Mouse (Mus musculus) neural tube, embryonic 12.5 days (tissue): ENCODE results near the gene Hoxb2. TPM values are rescaled to one million over a fixed set of nuclear protein-coding genes. Genes with fewer than 3 reads are reported as not detected.

Experiments used
- ATAC-seq: fragments of 200-750 bp; cut with Nextera tagmentation; 2 replicates; pipeline ENCODE4 v1.8.0; 2017; ENCODE audit warnings: low read depth, mild to moderate bottlenecking, moderate TSS enrichment, moderate library complexity; ENCODE audit not compliant: low FRiP score
- H3K27ac ChIP-seq: fragments of 300-500 bp; sonication (generic); 2 replicates; pipeline ENCODE4 v1.5.1; 2016
- H3K27me3 ChIP-seq: fragments of 300-500 bp; sonication (generic); replicated peaks from 2 replicates; pipeline ENCODE4 v1.6.1; 2016; ENCODE audit warnings: mild to moderate bottlenecking
- H3K36me3 ChIP-seq: fragments of 300-500 bp; sonication (generic); 2 replicates; pipeline ENCODE4 v1.6.1; 2016; ENCODE audit warnings: mild to moderate bottlenecking
- H3K4me1 ChIP-seq: fragments of 300-500 bp; sonication (generic); 2 replicates; pipeline ENCODE4 v1.6.1; 2016
- H3K4me2 ChIP-seq: fragments of 300-500 bp; sonication (generic); replicated peaks from 2 replicates; pipeline ENCODE4 v1.6.1; 2016; ENCODE audit warnings: mild to moderate bottlenecking
- H3K4me3 ChIP-seq: fragments of 300-500 bp; sonication (generic); 2 replicates; pipeline ENCODE4 v1.5.1; 2016
- H3K9ac ChIP-seq: fragments of 300-500 bp; sonication (generic); 2 replicates; pipeline ENCODE4 v1.6.1; 2016; ENCODE audit warnings: mild to moderate bottlenecking
- H3K9me3 ChIP-seq: fragments of 300-500 bp; sonication (generic); 2 replicates; pipeline ENCODE4 v1.6.1; 2016; ENCODE audit warnings: mild to moderate bottlenecking
- WGBS: fragments of 180-500 bp; shearing (Covaris S2); methylation state at CpG from one replicate; pipeline ENCODE4 v1.1.7; 2016; 5-methylcytosine and 5-hydroxymethylcytosine counted together
- polyA plus RNA-seq: library from polyadenylated mRNA; unstranded; fragments of >200 nt; fragmentation: Nextera tagmentation; extraction: Ambion mirVana; gene quantifications from 2 replicates; pipeline ENCODE4 v1.2.1, GENCODE M21; 2016

The Hoxb2 gene
- polyA plus RNA-seq, 1 experiment from 2014 or later = 109 TPM

DNA sequence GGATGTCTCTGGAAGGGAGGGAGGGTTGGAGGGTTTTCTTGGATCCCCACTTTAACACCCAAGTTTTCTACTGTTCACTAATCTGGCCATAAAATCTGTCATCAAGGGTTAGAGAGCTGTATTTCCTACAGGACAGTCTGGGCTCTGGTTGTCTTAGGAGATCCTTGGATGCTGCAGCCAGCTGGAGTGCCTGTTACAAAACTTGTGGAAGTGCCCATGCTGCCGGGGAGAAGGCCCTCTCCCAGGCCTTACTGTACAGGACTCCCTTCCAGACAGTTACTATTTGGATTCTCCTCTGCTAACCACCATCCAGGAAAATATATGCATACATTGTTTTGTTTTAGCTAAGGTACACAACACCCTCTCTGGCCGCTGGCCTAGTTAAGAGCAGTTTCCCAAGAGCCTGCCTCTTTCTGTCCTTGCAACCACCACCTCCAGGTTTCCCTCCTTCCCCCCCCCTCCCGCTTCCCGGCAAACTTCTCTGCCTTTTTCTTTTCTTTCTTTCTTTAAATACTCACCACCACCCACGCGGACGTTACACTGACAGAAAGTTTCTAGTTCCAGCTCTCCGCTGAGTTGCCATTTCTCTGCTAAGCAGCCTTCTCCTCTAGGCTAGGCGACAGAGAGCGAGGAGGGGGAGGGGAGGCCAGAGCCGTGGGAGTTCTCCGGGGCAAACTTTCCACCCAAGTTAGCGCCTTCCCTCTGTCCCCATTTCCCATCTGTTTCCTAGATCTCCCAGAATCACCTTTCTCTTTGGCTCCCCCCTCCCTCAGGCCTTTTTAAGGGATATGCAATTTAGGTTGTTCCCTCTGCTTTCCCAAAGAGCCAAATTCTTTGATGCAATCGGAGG is 609 bp upstream of the Hoxb2 start:
- Histone ChIP-seq H3K9ac (peak overlapping the region; percentile 100), H3K36me3 (peaks cover 27% of the 10 kb centered on the region), H3K27me3 (no peaks in the 10 kb centered on the region), H3K27ac (peak overlapping the region; percentile 92), H3K4me2 (peak overlapping the region; percentile 61), H3K9me3 (no peaks in the 10 kb centered on the region), H3K4me1 (peaks cover 59% of the 10 kb centered on the region), H3K4me3 (peak overlapping the region; percentile 29)
- 2% methylated on average over 14 of the region's 14 CpGs for WGBS
- no peak for ATAC-seq

DNA sequence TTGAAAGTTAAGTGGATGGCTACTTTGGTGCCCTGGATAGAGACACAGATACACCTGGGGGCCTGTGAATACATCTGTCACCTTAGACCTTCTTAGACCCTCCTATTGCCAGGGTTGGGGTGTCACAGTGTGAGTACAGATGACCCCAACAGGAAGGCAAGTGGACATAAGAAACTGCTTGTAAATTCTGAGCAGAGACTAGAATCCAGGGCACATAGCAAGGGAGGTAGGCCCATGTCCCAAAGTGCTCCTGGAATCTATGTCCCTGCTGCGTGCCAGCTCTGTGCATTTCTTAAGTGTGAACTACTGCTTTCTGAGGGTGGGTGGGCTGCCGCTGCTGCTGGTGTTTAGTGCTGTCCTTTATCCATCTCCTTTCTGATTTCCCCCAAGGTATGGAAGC is 466 bp downstream of the Hoxb2 start:
- Histone ChIP-seq H3K27me3 (no peaks in the 10 kb centered on the region), H3K4me3 (peak overlapping the region; percentile 99; the same call in 1 of the 2 replicates), H3K9ac (peak overlapping the region; percentile 100), H3K27ac (peak overlapping the region; percentile 96), H3K36me3 (peaks cover 17% of the 10 kb centered on the region), H3K4me2 (peak overlapping the region; percentile 93), H3K9me3 (no peaks in the 10 kb centered on the region), H3K4me1 (peaks cover 50% of the 10 kb centered on the region)
- no peak for ATAC-seq
- 2% methylated on average over 2 of the region's 2 CpGs for WGBS

DNA sequence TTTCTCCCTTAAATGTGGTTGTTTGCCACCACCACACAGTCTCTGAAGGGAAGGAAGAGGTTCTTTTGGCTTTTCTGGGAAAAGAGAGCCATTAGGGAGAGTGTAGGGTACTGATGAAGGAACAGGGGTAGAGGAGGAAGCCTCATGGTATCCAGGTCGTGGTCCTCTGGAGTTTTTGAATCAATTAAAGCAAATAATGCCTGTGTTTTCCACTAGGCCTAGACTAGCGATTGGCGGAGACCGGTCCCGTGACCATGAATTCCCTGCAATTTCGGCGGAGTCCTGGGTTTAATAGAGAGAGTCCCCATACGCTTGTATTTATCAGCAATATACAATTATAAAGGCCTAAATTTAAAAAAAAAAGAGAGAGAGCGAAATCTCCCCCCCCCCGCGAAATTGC is 987 bp downstream of the Hoxb2 start:
- peak overlapping the region; percentile 96 for H3K27ac ChIP-seq
- ATAC-seq = no peak
- 2% methylated on average over 11 of the region's 11 CpGs for WGBS
- peak overlapping the region; percentile 99 for H3K4me3 ChIP-seq
- H3K4me2 ChIP-seq = peak overlapping the region; percentile 93
- no peaks in the 10 kb centered on the region for H3K27me3 ChIP-seq
- peaks cover 12% of the 10 kb centered on the region for H3K36me3 ChIP-seq
- H3K9ac ChIP-seq = peak overlapping the region; percentile 100
- H3K9me3 ChIP-seq = no peaks in the 10 kb centered on the region
- peaks cover 50% of the 10 kb centered on the region for H3K4me1 ChIP-seq

DNA sequence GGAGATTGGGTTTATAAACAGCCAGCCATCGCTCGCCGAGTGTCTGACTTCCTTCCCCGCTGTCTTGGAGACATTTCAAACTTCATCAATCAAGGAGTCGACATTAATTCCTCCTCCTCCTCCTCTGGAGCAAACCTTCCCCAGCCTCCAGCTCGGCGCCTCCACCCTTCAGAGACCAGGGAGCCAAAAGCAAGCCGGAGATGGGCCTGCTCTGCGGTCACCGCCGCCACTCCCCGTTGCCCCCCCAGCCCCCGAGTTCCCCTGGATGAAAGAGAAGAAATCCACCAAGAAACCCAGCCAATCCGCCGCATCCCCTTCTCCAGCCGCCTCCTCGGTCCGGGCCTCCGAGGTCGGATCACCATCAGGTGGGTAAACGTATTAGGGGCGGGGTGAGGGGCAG is 1.5 kb downstream of the Hoxb2 start:
- Histone ChIP-seq H3K4me2 (peak overlapping the region; percentile 93), H3K9ac (peak overlapping the region; percentile 100), H3K36me3 (peaks cover 9% of the 10 kb centered on the region), H3K27me3 (no peaks in the 10 kb centered on the region), H3K9me3 (no peaks in the 10 kb centered on the region), H3K4me3 (peak overlapping the region; percentile 99), H3K4me1 (peaks cover 47% of the 10 kb centered on the region), H3K27ac (peak overlapping the region; percentile 96)
- 3% methylated on average over 22 of the region's 22 CpGs for WGBS
- ATAC-seq = no peak; the same call in 1 of the 2 replicates

DNA sequence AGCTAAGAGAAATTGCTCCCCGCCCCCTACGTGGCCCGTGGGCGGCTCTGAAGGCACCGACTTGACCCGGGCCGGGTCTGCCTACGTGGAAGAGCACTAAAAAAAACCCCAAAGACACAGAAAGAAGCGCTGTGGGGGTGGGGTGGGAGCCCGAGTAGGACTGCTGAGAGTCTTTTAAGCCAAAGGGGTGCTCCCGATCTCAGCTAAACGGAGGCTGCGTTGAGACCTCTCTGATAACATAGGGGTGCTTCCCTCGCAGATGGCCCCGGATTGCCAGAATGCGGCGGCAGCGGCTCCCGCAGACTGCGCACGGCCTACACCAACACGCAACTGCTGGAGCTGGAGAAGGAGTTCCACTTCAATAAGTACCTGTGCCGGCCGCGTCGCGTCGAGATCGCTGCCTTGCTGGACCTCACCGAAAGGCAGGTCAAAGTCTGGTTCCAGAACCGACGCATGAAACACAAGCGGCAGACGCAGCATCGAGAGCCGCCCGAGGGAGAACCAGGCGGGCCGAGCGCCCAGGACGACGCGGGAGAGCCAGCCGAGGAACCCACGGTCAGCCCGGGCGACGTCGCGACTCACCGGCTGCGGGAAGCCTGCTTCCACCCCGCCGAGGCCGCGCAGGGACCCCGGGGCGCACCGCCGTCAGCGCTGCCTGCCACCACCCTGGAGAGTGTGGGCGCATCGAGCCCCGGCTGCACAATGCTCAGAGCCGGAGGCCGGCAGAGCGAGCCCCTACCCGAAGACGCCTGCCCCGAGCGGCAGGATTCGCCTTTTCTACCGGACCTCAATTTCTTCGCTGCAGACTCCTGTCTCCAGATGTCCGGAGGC is 2.6 kb downstream of the Hoxb2 start:
- Histone ChIP-seq H3K9ac (peak overlapping the region; percentile 100), H3K27me3 (no peaks in the 10 kb centered on the region), H3K9me3 (no peaks in the 10 kb centered on the region), H3K4me2 (peak overlapping the region; percentile 93), H3K36me3 (peaks cover 9% of the 10 kb centered on the region), H3K4me1 (peaks cover 41% of the 10 kb centered on the region), H3K4me3 (peak overlapping the region; percentile 99), H3K27ac (peak overlapping the region; percentile 96)
- ATAC-seq = no peak
- under 1% methylated on average over 75 of the region's 75 CpGs for WGBS

DNA sequence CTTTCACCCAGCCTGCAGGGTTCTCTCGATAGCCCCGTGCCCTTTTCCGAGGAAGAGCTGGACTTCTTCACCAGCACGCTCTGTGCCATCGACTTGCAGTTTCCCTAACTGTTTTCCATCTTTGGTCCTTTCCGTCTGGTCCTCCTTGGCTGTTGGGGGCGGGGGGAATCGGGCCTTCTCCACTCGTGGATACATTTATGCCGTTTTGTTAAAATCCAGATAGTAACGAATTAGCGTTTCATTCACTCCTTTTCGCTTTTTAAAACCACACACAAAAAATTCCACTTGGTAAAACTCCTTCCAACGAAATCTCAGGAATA is 3.2 kb downstream of the Hoxb2 start:
- no peak for ATAC-seq
- Histone ChIP-seq H3K9me3 (no peaks in the 10 kb centered on the region), H3K9ac (peak overlapping the region; percentile 100), H3K4me2 (peak overlapping the region; percentile 93), H3K27ac (peak overlapping the region; percentile 96), H3K27me3 (no peaks in the 10 kb centered on the region), H3K4me1 (peaks cover 35% of the 10 kb centered on the region), H3K4me3 (peak overlapping the region; percentile 99), H3K36me3 (peaks cover 9% of the 10 kb centered on the region)
- under 1% methylated on average over 14 of the region's 14 CpGs for WGBS

DNA sequence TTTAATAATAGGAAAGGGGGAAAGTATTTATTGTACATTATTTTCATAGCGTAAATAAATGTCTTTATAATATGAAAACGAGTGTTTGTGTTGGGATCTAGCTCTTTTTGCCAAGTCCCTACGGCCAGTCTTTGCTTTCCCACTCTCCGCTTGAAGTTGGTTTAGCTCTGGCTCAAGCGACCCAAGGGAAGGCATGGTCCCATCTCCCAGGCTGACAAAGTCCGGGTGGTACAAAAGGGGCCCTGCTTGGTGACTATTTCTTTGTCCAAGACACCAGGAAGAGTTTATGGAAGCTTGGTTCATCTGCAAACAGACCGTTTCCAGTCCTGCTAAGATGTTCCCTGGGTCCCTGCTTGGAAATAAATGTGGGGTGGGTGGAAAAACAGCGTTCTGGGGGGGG is 3.6 kb downstream of the Hoxb2 start:
- Histone ChIP-seq H3K4me2 (peak overlapping the region; percentile 93), H3K4me3 (peak overlapping the region; percentile 99), H3K9ac (peak overlapping the region; percentile 100), H3K27ac (peak overlapping the region; percentile 97), H3K9me3 (no peaks in the 10 kb centered on the region), H3K36me3 (peaks cover 9% of the 10 kb centered on the region), H3K27me3 (no peaks in the 10 kb centered on the region), H3K4me1 (peaks cover 30% of the 10 kb centered on the region)
- under 1% methylated on average over 8 of the region's 8 CpGs for WGBS
- no peak for ATAC-seq

DNA sequence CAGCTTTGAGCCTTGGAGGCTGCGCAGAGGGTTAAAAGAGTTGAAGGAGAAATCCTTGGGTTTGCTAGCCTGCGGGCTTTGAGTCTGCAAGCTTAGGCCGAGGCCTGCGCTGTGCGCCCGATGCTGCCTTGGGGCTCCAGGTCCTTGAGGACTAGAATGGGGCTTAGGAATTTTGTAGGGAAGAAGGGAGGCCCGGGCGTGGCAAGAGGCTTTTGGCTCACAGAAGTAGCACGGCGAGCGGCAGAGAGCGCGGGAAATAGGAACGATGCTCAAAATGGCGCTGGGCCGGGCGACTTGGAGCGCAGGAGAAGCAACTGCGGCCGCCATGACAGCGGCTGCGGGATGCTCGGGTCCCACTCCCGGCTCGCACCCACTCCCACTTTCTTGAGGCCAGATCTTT is 4.1 kb downstream of the Hoxb2 start:
- no peak for ATAC-seq
- under 1% methylated on average over 25 of the region's 25 CpGs for WGBS
- H3K36me3 ChIP-seq = peaks cover 9% of the 10 kb centered on the region
- H3K9me3 ChIP-seq = no peaks in the 10 kb centered on the region
- no peaks in the 10 kb centered on the region for H3K27me3 ChIP-seq
- H3K4me3 ChIP-seq = peak overlapping the region; percentile 99
- H3K4me1 ChIP-seq = peaks cover 27% of the 10 kb centered on the region
- peak overlapping the region; percentile 93 for H3K4me2 ChIP-seq
- peak overlapping the region; percentile 100 for H3K9ac ChIP-seq
- H3K27ac ChIP-seq = peak overlapping the region; percentile 97

DNA sequence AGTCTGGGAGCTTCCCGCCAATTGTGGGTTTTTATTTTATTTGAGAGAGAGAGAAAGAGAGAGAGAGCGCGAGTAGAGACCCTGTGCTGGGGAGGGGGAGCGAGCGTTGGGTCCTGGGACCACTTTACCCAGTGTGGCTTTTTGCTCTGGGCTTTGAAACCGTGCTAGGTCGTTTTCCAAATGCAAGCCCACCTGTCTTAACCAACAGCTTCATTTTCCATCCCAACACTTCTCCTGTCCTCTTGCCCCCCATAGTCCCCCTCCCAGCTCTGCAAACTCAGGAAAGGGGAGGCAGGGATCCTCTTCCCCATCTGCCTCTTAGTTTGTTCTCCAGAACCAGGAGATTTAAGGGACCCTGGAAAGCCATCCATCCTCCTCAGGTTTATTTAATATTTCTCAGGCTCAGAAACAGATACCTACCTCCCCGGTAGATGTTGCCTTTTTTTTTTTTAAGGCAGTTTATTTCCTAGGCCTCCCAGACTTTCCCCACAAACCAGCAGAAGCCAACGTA is 4.5 kb downstream of the Hoxb2 start:
- peak overlapping the region; percentile 97 for H3K27ac ChIP-seq
- 0 out of 2 replicates have a peak, but pooled peaks cover 3% of the 10 kb centered on the region for H3K9me3 ChIP-seq
- no peaks in the 10 kb centered on the region for H3K27me3 ChIP-seq
- peaks cover 22% of the 10 kb centered on the region for H3K4me1 ChIP-seq
- ATAC-seq = no peak
- peak overlapping the region; percentile 93 for H3K4me2 ChIP-seq
- 2% methylated on average over 9 of the region's 9 CpGs for WGBS
- H3K4me3 ChIP-seq = peak overlapping the region; percentile 99
- H3K9ac ChIP-seq = peak overlapping the region; percentile 100
- peaks cover 9% of the 10 kb centered on the region for H3K36me3 ChIP-seq

DNA sequence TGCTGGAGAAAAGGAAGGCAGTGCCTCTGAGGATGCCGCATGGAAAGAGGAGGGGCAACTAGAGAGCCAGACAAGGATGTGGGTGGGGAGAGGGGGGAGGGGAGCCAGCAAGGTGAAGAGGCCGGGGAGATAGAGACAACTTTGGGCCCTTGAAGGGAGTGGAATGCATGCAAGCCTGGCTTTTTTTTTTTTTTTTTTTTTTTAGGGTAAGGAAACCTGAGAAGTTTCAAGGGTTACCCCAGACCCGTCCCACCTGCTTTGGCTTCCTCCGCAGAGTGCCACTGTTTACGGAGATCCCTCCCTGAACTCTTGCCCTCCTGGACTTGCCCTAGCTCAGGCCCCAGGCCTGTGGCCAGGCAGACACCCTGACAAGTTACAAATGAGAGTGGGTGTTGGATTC is 13.5 kb downstream of the Hoxb2 start:
- no peak overlapping the region for H3K4me2 ChIP-seq
- peaks cover 29% of the 10 kb centered on the region for H3K4me1 ChIP-seq
- no peak overlapping the region for H3K4me3 ChIP-seq
- H3K27me3 ChIP-seq = peaks cover 6% of the 10 kb centered on the region
- 0 out of 2 replicates have a peak, but pooled peaks cover 3% of the 10 kb centered on the region for H3K9me3 ChIP-seq
- ATAC-seq = no peak
- WGBS = 7% methylated on average over 5 of the region's 5 CpGs
- H3K27ac ChIP-seq = no peak overlapping the region
- H3K36me3 ChIP-seq = no peaks in the 10 kb centered on the region
- H3K9ac ChIP-seq = no peak overlapping the region

DNA sequence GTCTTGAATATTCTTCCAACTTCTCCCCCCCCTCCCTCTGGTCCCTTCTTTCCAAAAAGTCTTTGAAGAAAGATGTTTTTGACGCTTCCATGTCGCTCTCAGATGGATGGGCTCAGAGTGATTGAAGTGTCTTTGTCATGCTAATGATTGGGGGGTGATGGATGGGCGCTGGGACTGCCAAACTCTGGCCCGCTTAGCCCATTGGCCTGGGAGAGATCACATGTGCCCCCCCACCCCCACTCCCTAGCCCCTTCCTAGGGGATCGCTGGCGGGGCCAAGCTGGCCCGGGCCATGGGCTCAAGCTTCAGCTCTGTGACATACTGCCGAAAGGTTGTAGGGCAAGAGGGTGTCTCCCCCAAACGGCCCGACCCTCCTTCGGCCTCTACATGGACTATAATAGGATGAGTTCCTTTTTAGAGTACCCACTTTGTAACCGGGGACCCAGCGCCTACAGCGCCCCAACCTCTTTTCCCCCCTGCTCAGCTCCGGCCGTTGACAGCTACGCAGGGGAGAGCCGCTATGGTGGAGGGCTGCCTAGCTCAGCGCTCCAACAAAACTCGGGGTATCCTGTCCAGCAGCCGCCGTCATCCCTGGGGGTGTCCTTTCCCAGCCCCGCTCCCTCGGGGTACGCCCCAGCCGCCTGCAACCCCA is 15.2 kb downstream of the Hoxb2 start, which contains the start of gene Hoxb1:
Hoxb1 (plus strand) TSS at position 312 of the 651 bp plus-strand sequence.
- Histone ChIP-seq H3K4me1 (peaks cover 29% of the 10 kb centered on the region), H3K9me3 (no peaks in the 10 kb centered on the region), H3K9ac (peak within 1 kb of the TSS; percentile 61), H3K27me3 (peaks cover 9% of the 10 kb centered on the region), H3K27ac (no peak within 1 kb of the TSS), H3K36me3 (no peaks in the 10 kb centered on the region), H3K4me3 (peak within 1 kb of the TSS; percentile 38), H3K4me2 (peak within 1 kb of the TSS; percentile 69)
- ATAC-seq = peak; percentile 65
- WGBS = 2% methylated on average over 26 of the region's 26 CpGs
